Mouse (Mus musculus) liver, postnatal 0 days (tissue): ENCODE data around the gene Nr4a3. TPM values are rescaled to one million over a fixed set of nuclear protein-coding genes. Genes with fewer than 3 reads are reported as not detected.

ENCODE experiments used
- ATAC-seq: fragments of 200-750 bp; cut with Nextera tagmentation; 2 replicates; pipeline ENCODE4 v1.8.0; 2017; ENCODE audit warnings: mild to moderate bottlenecking, moderate library complexity
- DNase-seq: peaks from one replicate; pipeline ENCODE4 v3.0.0-alpha.2; 2016
- H3K27ac ChIP-seq: fragments of 300-500 bp; sonication (generic); 2 replicates; pipeline ENCODE4 v1.5.1; 2014; ENCODE audit warnings: antibody characterized with exemption, moderate library complexity, mild to moderate bottlenecking, low read depth
- H3K27me3 ChIP-seq: fragments of 300-500 bp; sonication (generic); 2 replicates; pipeline ENCODE4 v1.6.1; 2014; ENCODE audit warnings: low read length, control low read depth, mixed read lengths; ENCODE audit not compliant: insufficient read depth
- H3K36me3 ChIP-seq: fragments of 300-500 bp; sonication (generic); replicated peaks from 2 replicates; pipeline ENCODE4 v1.6.1; 2014; ENCODE audit warnings: mild to moderate bottlenecking, control low read depth, low read length, moderate library complexity, mixed read lengths; ENCODE audit not compliant: insufficient read depth
- H3K4me1 ChIP-seq: fragments of 300-500 bp; sonication (generic); 2 replicates; pipeline ENCODE4 v1.6.1; 2014; ENCODE audit warnings: antibody characterized with exemption, mild to moderate bottlenecking, control low read depth; ENCODE audit not compliant: insufficient read depth
- H3K4me2 ChIP-seq: fragments of 300-500 bp; sonication (generic); 2 replicates; pipeline ENCODE4 v1.6.1; 2014; ENCODE audit warnings: low read depth, mild to moderate bottlenecking, low read length, moderate library complexity, mixed read lengths
- H3K4me3 ChIP-seq: fragments of 300-500 bp; sonication (generic); 2 replicates; pipeline ENCODE4 v1.5.1; 2014; ENCODE audit warnings: low read depth, low read length
- H3K9ac ChIP-seq: fragments of 300-500 bp; sonication (generic); replicated peaks from 2 replicates; pipeline ENCODE4 v1.6.1; 2014; ENCODE audit warnings: mild to moderate bottlenecking, moderate library complexity
- H3K9me3 ChIP-seq: fragments of 300-500 bp; sonication (generic); 2 replicates; pipeline ENCODE4 v1.6.1; 2016; ENCODE audit warnings: mild to moderate bottlenecking, control low read depth, low read length, mixed read lengths
- CTCF ChIP-seq: sonication (generic); IDR thresholded peaks from 2 replicates; pipeline ENCODE4 v1.5.1; 2016; ENCODE audit warnings: antibody characterized with exemption, low read depth
- EP300 ChIP-seq: IDR thresholded peaks from 2 replicates; pipeline ENCODE4 v1.6.1; 2016; ENCODE audit warnings: antibody characterized with exemption, low read depth, mild to moderate bottlenecking
- WGBS: fragments of 180-500 bp; shearing (Covaris S2); extraction: QIAGEN DNeasy Blood & Tissue Kit; methylation state at CpG from one replicate; pipeline ENCODE4 v1.1.7; 2014; ENCODE audit not compliant: insufficient replicate concordance; 5-methylcytosine and 5-hydroxymethylcytosine counted together
- polyA plus RNA-seq: library from polyadenylated mRNA; unstranded; fragments of >200 nt; fragmentation: Nextera tagmentation; extraction: Ambion mirVana; gene quantifications from 2 replicates; pipeline ENCODE4 v1.2.1, GENCODE M21; 2015

Gene Nr4a3
- not detected in 2 replicates for polyA plus RNA-seq

DNA sequence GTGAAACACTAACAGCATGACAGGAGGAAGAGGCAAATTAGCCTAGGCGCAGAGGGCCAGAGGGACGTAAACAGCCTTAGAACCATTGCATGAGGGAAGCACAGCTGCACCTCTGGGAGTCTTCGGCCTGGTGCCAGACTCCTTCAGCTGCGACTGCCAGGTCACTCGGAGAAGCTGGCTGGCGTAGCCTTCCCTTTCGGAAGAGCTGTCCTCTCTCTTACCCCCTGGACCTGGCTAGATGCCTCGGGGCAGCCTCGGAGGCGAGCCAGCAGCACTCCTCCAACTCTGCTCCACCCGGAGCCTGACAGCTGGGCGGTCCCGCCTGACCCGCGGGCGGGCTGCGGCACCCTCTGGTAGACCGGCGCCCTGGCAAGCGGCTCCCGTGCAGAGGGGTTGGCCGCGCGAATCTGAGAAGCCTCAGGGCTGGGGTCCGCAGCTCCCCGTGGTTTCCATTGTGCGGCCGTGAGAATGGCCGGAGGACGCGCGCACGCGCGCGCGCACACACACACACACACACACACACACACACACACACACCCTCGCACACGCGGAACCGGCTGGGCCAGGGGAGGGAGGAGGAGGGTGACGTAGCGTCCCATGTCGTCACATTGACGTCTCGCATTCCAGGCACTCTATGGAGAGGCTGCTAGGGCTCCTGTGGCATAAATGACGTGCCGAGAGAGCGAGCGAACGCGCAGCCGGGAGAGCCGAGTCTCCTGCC lies at the start of gene Nr4a3:
Gene Nr4a3 (plus strand): TSS at position 663 of the 721 bp plus-strand sequence.
- peak; percentile 85 for DNase-seq
- Histone ChIP-seq H3K9me3 (no peaks in the 10 kb centered on the region), H3K27ac (peak within 1 kb of the TSS; percentile 97), H3K4me3 (peak within 1 kb of the TSS; percentile 83), H3K4me2 (peak within 1 kb of the TSS; percentile 95), H3K4me1 (peaks cover 29% of the 10 kb centered on the region), H3K9ac (peak within 1 kb of the TSS; percentile 68), H3K36me3 (no peaks in the 10 kb centered on the region), H3K27me3 (peaks cover 47% of the 10 kb centered on the region)
- ATAC-seq, result peak; percentile 47
- peak; percentile 44; the same call in 1 of the 2 replicates for TF ChIP-seq CTCF
- no peak for TF ChIP-seq EP300
- WGBS, result under 1% methylated on average over 43 of the region's 54 CpGs

DNA sequence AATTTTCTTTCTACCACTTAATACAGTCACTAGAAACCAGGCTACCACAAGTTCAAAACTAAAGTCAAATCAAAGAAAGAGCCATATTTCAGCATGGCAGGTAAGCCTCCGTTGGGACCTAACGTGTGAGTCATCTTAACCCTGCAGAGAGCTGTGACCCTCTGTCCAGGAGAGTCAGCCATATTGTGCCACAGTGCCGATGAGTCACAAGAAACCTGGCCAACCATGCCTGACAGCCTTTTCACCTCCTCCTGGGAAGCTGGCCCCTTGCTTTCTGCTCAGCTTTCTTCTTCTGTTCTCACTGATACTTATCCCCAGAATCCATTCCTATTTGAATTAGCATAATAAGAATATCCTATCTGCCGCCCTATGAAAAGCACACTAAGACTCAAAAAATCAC lies 42.0 kb upstream of the Nr4a3 start:
- no peaks in the 10 kb centered on the region for H3K36me3 ChIP-seq
- no peak overlapping the region for H3K27ac ChIP-seq
- ATAC-seq (no peak), DNase-seq (no peak)
- WGBS, result 78% methylated on average over 4 of the region's 4 CpGs
- H3K9ac ChIP-seq, result no peak overlapping the region
- no peak overlapping the region for H3K4me3 ChIP-seq
- no peaks in the 10 kb centered on the region for H3K27me3 ChIP-seq
- H3K4me2 ChIP-seq, result no peak overlapping the region
- no peaks in the 10 kb centered on the region for H3K4me1 ChIP-seq
- TF ChIP-seq CTCF (no peak), EP300 (no peak)
- no peaks in the 10 kb centered on the region for H3K9me3 ChIP-seq

- H3K27ac ChIP-seq, result no peak overlapping the region
- ATAC-seq (no peak), DNase-seq (no peak)
- H3K9ac ChIP-seq, result no peak overlapping the region
- no peak overlapping the region for H3K4me3 ChIP-seq
- H3K27me3 ChIP-seq, result no peaks in the 10 kb centered on the region
- TF ChIP-seq CTCF, result no peak
- no peak for TF ChIP-seq EP300
- no peaks in the 10 kb centered on the region for H3K4me1 ChIP-seq
- no peak overlapping the region for H3K4me2 ChIP-seq
- WGBS, result 77% methylated on average over 3 of the region's 3 CpGs
- no peaks in the 10 kb centered on the region for H3K9me3 ChIP-seq
- H3K36me3 ChIP-seq, result no peaks in the 10 kb centered on the region
Measured at GRCm38 (mm10) chr4:48003456-48003855, 41.5 kb upstream of the Nr4a3 start.

- Histone ChIP-seq H3K4me3 (no peak overlapping the region), H3K27me3 (no peaks in the 10 kb centered on the region), H3K27ac (no peak overlapping the region), H3K4me1 (no peaks in the 10 kb centered on the region), H3K9ac (no peak overlapping the region), H3K9me3 (no peaks in the 10 kb centered on the region), H3K36me3 (no peaks in the 10 kb centered on the region), H3K4me2 (no peak overlapping the region)
- ATAC-seq, result no peak
- WGBS, result 48% methylated on average over 3 of the region's 3 CpGs
- DNase-seq, result no peak
- TF ChIP-seq EP300, result no peak
- no peak for TF ChIP-seq CTCF
Measured at GRCm38 (mm10) chr4:48006355-48006754, 38.6 kb upstream of the Nr4a3 start.

DNA sequence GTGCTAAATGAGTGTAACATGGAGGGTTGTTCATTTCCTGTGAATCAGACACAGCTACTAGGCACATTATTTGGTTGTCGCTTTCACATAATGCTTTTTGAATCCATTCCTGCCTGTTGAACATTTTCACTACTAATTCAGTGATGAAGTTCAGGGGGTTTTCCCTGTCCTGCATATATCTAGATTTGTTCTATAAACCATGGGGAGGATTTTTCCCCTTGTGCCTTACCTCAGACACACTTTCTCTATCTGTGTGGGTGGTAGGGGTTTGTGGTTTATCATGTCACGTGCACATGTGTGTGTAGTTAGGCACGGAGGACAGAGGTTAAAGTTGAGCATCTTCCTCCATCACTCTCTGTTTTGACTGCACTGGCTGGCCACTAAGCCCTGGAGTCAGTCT lies 32.7 kb upstream of the Nr4a3 start:
- Histone ChIP-seq H3K36me3 (no peaks in the 10 kb centered on the region), H3K4me1 (no peaks in the 10 kb centered on the region), H3K9ac (no peak overlapping the region), H3K27ac (no peak overlapping the region), H3K9me3 (no peaks in the 10 kb centered on the region), H3K4me3 (no peak overlapping the region), H3K4me2 (no peak overlapping the region), H3K27me3 (no peaks in the 10 kb centered on the region)
- ATAC-seq (no peak), DNase-seq (no peak)
- TF ChIP-seq EP300 (no peak), CTCF (no peak)
- 79% methylated on average over 3 of the region's 3 CpGs for WGBS

- H3K4me2 ChIP-seq, result no peak overlapping the region
Measured at GRCm38 (mm10) chr4:48022966-48023365, 22.0 kb upstream of the Nr4a3 start.

More at GRCm38 (mm10) chr4:48022966-48023365, 22.0 kb upstream of the Nr4a3 start:
- H3K4me1 ChIP-seq, result no peaks in the 10 kb centered on the region
- no peak overlapping the region for H3K9ac ChIP-seq
- H3K9me3 ChIP-seq, result no peaks in the 10 kb centered on the region
- no peaks in the 10 kb centered on the region for H3K27me3 ChIP-seq
- ATAC-seq, result no peak
- 60% methylated on average over 3 of the region's 3 CpGs for WGBS
- no peak overlapping the region for H3K27ac ChIP-seq
- H3K36me3 ChIP-seq, result no peaks in the 10 kb centered on the region
- DNase-seq, result no peak
- no peak for TF ChIP-seq EP300
- TF ChIP-seq CTCF, result no peak
- H3K4me3 ChIP-seq, result no peak overlapping the region
